Mouse (Mus musculus): Measurements from ENCODE around the gene Gpn3. TPM values are rescaled to one million over a fixed set of nuclear protein-coding genes. Genes with fewer than 3 reads are reported as not detected.

Gpn3 gene
- polyA plus RNA-seq, 1 experiment, result 26.4 TPM

DNA sequence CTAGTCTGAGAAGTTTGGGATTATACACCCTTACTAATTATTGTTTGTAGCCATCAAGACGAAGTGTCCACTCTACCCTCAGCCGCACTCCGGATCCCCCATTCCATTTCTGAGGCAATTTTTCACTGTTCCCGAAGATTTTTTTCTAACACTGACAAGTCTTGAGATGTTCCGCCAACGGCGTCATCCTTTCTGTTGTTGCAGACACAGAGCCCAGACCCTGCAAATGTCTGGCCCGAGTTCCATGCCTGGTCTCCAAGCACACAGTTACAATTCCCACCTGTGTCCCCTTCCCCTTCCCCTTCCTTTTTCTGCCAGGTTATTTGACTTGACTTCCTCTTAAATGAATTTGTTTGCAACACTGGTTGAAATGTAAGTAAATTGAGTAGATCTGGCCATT, 28.2 kb downstream of the Gpn3 start:
- no peaks in the 10 kb centered on the region for H3K27me3 ChIP-seq (replicated peaks)
- H3K4me3 ChIP-seq (replicated peaks), result no peak overlapping the region
- peaks cover 70% of the 10 kb centered on the region for H3K4me1 ChIP-seq
- H3K9me3 ChIP-seq, result no peaks in the 10 kb centered on the region
- peaks cover 89% of the 10 kb centered on the region for H3K36me3 ChIP-seq (replicated peaks; ENCODE audit: low read length)
- TF ChIP-seq GATA1 (IDR thresholded peaks at IDR 0.05; ENCODE audit: borderline replicate concordance, low read length) (no peak), FLI1 (IDR thresholded peaks at IDR 0.05; ENCODE audit: low read length) (no peak)

DNA sequence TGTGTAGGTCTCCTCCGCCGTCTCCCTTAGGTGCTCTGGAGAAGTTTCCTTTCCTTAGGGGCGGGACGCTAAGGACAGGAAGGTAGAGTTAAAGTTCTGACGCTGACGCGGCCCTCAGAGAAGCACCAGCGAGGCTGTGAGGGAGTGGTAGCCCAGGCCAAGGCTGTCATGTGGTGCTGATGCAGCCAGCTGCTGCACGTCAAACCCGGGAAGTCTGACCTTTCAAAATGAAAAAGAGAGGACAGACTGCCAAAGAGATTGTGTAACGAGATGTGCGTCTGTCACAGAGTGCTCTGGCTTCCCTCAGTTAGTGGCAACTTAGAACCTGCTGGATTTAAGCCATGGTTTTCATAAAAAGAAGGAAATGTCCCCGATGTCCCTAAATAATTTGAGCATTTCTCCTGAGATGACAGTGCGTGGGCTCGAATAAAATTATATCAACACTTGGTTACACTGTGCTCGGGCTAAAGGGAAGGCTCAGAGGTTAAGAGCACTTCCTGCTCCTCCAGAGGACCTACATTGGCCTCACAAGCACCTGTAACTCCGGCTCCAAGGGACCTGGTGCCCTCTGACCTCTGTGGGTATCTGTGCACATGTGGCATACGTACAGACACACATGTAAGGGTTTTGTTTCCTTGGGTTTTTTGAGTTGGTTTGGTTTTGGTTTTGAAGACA, 29.1 kb downstream of the Gpn3 start:
- TF ChIP-seq GATA1 (IDR thresholded peaks at IDR 0.05; ENCODE audit: borderline replicate concordance, low read length), result no peak
- no peak for TF ChIP-seq FLI1 (IDR thresholded peaks at IDR 0.05; ENCODE audit: low read length)
- peaks cover 93% of the 10 kb centered on the region for H3K36me3 ChIP-seq (replicated peaks; ENCODE audit: low read length)
- no peaks in the 10 kb centered on the region for H3K9me3 ChIP-seq
- no peaks in the 10 kb centered on the region for H3K27me3 ChIP-seq (replicated peaks)
- H3K4me1 ChIP-seq, result peaks cover 61% of the 10 kb centered on the region
- no peak overlapping the region for H3K4me3 ChIP-seq (replicated peaks)

DNA sequence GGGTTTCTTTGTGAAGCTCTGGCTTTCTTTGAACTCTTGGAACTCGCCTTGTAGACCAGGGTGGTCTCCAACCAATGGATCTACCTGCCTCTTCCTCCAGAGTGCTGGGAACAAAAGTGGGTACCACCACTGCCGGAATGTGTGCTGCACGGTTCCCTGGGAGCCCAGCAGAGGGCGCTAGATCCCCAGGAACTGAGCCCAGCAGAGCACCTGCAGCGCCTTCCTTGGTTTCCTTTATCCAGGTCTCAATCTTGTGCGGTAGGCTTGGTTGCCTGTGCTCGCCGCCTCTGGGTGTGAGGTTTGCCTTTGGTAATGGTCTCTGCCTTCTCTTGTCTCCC, 29.6 kb downstream of the Gpn3 start:
- no peaks in the 10 kb centered on the region for H3K27me3 ChIP-seq (replicated peaks)

DNA sequence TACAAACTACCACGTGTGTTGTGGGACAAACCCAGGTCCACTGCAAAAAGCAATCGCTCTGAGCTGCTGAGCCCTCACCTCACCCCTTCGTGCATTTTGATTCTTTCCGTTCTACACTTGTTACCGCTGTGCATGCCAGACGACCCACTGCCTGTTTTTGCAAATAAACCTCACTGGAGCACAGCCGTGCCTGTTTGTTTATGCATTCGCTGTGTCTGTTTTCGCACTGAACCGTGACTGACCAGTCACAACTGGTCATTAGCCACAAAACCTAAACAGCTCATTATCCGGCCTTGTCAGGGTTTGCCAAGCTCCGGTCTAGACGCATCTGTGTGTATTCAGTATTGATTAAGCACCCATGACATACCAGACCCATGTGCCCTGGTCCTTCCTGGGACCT, 30.5 kb downstream of the Gpn3 start:
- Histone ChIP-seq H3K4me3 (replicated peaks) (no peak overlapping the region), H3K36me3 (replicated peaks; ENCODE audit: low read length) (peaks cover 100% of the 10 kb centered on the region)

More for the DNA sequence above, 29.6 kb downstream of the Gpn3 start:
- Histone ChIP-seq H3K9me3 (no peaks in the 10 kb centered on the region), H3K4me1 (peaks cover 57% of the 10 kb centered on the region), H3K36me3 (replicated peaks; ENCODE audit: low read length) (peaks cover 98% of the 10 kb centered on the region), H3K4me3 (replicated peaks) (no peak overlapping the region)
- TF ChIP-seq FLI1 (IDR thresholded peaks at IDR 0.05; ENCODE audit: low read length), result no peak

DNA sequence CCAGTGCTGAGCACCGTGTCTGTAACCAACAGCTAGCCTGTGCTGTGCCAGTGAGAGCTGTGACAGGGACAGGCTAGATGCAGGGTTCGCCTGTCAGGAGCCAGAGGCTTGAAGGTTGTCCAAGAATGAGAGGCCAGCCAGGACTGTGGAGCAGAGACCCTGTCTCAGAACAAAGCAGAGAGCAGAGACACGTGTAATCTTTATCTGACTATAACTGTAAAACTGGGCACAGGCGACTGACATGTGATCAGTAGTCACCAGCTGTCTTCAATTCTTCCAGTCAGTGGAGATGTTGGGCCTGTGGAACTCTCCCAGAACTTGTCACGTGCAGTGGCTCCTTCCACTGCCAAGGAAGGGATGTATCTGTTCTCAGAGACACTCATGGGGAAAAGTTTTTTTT, 31.1 kb downstream of the Gpn3 start:
- no peaks in the 10 kb centered on the region for H3K27me3 ChIP-seq (replicated peaks)
- no peaks in the 10 kb centered on the region for H3K9me3 ChIP-seq
- H3K4me1 ChIP-seq, result peaks cover 42% of the 10 kb centered on the region
- TF ChIP-seq FLI1 (IDR thresholded peaks at IDR 0.05; ENCODE audit: low read length) (no peak), GATA1 (IDR thresholded peaks at IDR 0.05; ENCODE audit: borderline replicate concordance, low read length) (no peak)
- H3K36me3 ChIP-seq (replicated peaks; ENCODE audit: low read length), result peaks cover 100% of the 10 kb centered on the region
- H3K4me3 ChIP-seq (replicated peaks), result no peak overlapping the region

More for the DNA sequence above, 30.5 kb downstream of the Gpn3 start:
- Histone ChIP-seq H3K27me3 (replicated peaks) (no peaks in the 10 kb centered on the region), H3K9me3 (no peaks in the 10 kb centered on the region), H3K4me1 (peaks cover 48% of the 10 kb centered on the region)
- no peak for TF ChIP-seq FLI1 (IDR thresholded peaks at IDR 0.05; ENCODE audit: low read length)
- no peak for TF ChIP-seq GATA1 (IDR thresholded peaks at IDR 0.05; ENCODE audit: borderline replicate concordance, low read length)

DNA sequence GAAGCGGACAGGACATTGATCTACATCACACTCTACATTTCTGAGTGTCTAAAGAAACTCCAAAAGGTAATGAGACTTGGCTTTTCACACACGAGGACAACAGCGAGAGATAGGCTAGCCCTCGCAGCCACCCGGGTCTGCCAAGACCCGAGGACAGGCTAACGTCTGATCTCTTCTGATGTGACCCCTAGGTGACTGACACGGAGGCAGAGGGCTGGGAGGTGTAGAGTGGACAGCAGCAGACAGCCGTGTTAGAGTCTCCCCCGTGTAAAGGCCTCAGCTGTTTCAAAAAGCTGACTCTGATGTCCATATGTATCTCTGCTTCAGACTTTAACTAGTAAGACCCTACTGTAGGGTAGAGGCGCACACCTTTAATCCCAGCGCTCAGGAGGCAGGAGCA, 31.7 kb downstream of the Gpn3 start:
- Histone ChIP-seq H3K9me3 (no peaks in the 10 kb centered on the region), H3K4me3 (replicated peaks) (no peak overlapping the region), H3K36me3 (replicated peaks; ENCODE audit: low read length) (peaks cover 99% of the 10 kb centered on the region), H3K27me3 (replicated peaks) (no peaks in the 10 kb centered on the region), H3K4me1 (peaks cover 36% of the 10 kb centered on the region)
- TF ChIP-seq FLI1 (IDR thresholded peaks at IDR 0.05; ENCODE audit: low read length), result no peak
- TF ChIP-seq GATA1 (IDR thresholded peaks at IDR 0.05; ENCODE audit: borderline replicate concordance, low read length), result no peak

DNA sequence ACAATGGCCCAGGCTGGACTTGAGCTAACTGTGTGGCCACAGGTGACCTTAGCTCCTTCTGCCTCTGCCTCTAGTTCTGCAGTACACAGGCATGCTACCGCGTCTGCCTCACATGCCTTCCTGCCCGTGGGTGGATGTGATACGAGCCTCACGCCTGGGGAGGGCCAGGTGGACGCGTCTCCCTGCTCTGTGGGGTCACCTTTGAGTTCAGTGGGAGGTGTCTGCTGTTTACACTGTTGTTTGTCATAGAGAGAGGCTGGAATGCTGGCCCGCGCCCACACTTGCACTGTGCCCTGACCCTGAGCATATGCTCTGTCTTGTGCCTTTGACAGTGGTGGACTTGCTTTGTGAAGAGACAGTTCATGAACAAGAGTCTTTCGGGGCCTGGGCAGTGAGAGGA, 33.9 kb downstream of the Gpn3 start:
- Histone ChIP-seq H3K4me1 (peaks cover 15% of the 10 kb centered on the region), H3K9me3 (0 out of 2 replicates have a peak, but pooled peaks cover 2% of the 10 kb centered on the region), H3K27me3 (replicated peaks) (no peaks in the 10 kb centered on the region), H3K36me3 (replicated peaks; ENCODE audit: low read length) (peaks cover 97% of the 10 kb centered on the region), H3K4me3 (replicated peaks) (peak overlapping the region; percentile 18)
- TF ChIP-seq GATA1 (IDR thresholded peaks at IDR 0.05; ENCODE audit: borderline replicate concordance, low read length) (no peak), FLI1 (IDR thresholded peaks at IDR 0.05; ENCODE audit: low read length) (no peak)

DNA sequence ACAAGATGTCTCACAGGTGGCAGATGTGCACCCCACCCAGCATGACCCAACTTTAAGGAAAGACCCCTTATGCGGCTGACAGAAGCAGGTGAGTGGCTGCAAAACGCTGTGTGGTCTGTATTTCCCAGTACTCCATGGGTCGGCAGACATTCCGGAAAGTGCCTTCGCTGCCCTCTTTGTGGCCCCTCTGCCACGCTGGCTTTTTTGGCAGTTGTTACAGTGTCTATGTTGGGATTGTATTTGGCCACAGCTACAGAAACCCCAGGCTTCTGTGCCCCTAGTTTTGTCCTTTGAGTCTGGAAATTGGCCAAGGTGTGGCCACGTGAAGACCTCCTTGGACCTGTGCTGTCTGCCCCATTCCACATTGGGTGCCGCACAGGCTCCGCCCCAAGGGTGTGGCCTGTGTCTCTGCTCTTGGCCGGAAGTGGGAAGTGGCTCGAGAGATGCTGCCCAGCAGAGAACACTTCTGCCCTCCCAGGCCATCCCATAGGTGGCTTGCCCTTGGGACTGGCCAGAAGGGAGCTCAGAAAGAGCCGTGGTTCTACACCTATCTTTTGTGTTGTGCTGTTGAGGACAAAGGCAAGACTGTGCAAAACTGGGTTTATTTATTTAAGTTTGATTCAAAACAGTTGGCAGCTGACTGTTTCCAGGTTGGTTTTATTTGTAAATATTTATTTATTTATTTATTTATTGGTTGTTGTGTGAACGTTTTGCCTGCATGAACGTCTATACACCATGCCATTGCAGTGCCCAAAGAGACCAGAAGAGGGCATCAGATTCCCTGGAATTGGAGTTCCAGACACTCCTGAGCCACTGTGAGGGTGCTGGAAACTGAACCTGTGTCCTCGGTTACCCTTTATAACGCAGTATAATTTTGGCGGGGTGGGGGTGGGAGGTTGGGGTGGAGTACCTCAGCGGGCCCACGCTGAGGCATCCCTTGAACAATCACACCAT, 38.3 kb downstream of the Gpn3 start:
- H3K4me1 ChIP-seq, result peaks cover 2% of the 10 kb centered on the region; the same call in 1 of the 2 replicates
- H3K27me3 ChIP-seq (replicated peaks), result no peaks in the 10 kb centered on the region
- TF ChIP-seq GATA1 (IDR thresholded peaks at IDR 0.05; ENCODE audit: borderline replicate concordance, low read length) (no peak), FLI1 (IDR thresholded peaks at IDR 0.05; ENCODE audit: low read length) (no peak)
- peaks cover 55% of the 10 kb centered on the region for H3K36me3 ChIP-seq (replicated peaks; ENCODE audit: low read length)
- no peak overlapping the region for H3K4me3 ChIP-seq (replicated peaks)
- peaks cover 5% of the 10 kb centered on the region; the same call in 1 of the 2 replicates for H3K9me3 ChIP-seq

DNA sequence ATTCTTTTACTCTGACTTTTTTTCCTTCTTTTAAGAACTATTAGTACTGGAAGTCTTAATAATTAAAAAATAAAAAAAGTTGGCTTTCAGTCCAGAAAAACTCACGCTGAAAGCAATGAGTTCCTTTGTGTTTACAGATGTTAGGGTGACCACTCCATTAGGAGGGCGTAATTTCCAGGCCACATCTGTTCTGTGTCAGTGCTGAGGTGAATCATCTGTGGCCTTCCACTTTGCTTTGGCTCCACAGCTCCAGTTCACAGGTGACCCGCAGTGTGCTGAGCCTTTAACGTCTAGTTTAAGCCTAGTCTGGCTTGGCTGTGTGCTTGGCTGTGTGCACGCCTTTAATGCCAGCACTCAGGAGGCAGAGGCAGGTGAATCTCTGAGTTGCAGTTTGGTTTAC, 40.2 kb downstream of the Gpn3 start:
- H3K4me1 ChIP-seq, result peaks cover 2% of the 10 kb centered on the region; the same call in 1 of the 2 replicates
- no peaks in the 10 kb centered on the region for H3K27me3 ChIP-seq (replicated peaks)
- TF ChIP-seq GATA1 (IDR thresholded peaks at IDR 0.05; ENCODE audit: borderline replicate concordance, low read length) (no peak), FLI1 (IDR thresholded peaks at IDR 0.05; ENCODE audit: low read length) (no peak)
- H3K9me3 ChIP-seq, result peaks cover 6% of the 10 kb centered on the region; the same call in 1 of the 2 replicates
- H3K4me3 ChIP-seq (replicated peaks), result no peak overlapping the region
- H3K36me3 ChIP-seq (replicated peaks; ENCODE audit: low read length), result peaks cover 36% of the 10 kb centered on the region

DNA sequence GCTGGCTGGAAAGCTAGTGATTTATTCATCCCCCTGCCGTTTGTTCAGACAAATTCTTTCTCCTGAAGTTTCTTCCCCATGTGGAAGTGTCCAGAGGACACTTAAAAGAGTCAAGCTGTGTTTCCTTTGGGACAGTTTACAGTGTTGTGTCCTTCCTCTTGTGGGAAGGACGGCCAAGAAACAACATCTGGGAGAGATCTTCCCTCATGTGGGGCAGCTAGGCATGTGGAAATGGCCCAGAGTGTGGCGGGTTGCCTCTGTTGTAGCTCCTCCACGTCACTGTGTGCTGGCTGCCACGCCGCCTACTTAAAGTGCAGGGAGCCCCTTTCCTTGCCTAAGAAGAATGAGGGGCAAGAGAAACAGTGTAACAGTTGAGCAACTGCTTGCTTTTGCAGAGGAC, 41.1 kb downstream of the Gpn3 start:
- H3K36me3 ChIP-seq (replicated peaks; ENCODE audit: low read length), result peaks cover 27% of the 10 kb centered on the region
- no peak overlapping the region for H3K4me3 ChIP-seq (replicated peaks)
- peaks cover 6% of the 10 kb centered on the region; the same call in 1 of the 2 replicates for H3K9me3 ChIP-seq
- no peaks in the 10 kb centered on the region for H3K27me3 ChIP-seq (replicated peaks)
- TF ChIP-seq GATA1 (IDR thresholded peaks at IDR 0.05; ENCODE audit: borderline replicate concordance, low read length), result no peak
- no peak for TF ChIP-seq FLI1 (IDR thresholded peaks at IDR 0.05; ENCODE audit: low read length)
- H3K4me1 ChIP-seq, result peaks cover 2% of the 10 kb centered on the region; the same call in 1 of the 2 replicates

Data from megakaryocyte, embryonic 14.5 days (primary cell).